Mouse (Mus musculus) embryonic fibroblast, embryonic 13.5 days (primary cell): ENCODE results near the gene Ank3.

Source experiments
- CTCF ChIP-seq: IDR thresholded peaks from 2 replicates; pipeline ENCODE4 v1.5.1; 2011; ENCODE audit warnings: mild to moderate bottlenecking, control low read depth, low read length, moderate library complexity, borderline replicate concordance; ENCODE audit not compliant: insufficient read depth
- POLR2A ChIP-seq: IDR thresholded peaks from 2 replicates; pipeline ENCODE4 v1.6.1; 2011; ENCODE audit warnings: low read depth, mild to moderate bottlenecking, control low read depth, low read length, moderate library complexity

- TF ChIP-seq POLR2A (no peak), CTCF (no peak)
Measured at GRCm38 (mm10) chr10:69414888-69415287, 16.3 kb downstream of the Ank3 start.
